Comparison of ENCODE assay signal across 15 mouse cellular contexts in genomic region chr17:90628004-90628403, GRCm38 (mm10).
A peak's percentile ranks its signal among the peaks of the same experiment; 100 is the strongest.
DNase-seq lines count a peak whose midpoint lies in the region; ATAC-seq lines count a peak whose summit lies in the region.
"Had no signal": no experiment of that assay in that cellular context is flagged by ENCODE, and none has a peak within 500 bp of the region (broad histone marks: within the 10 kb centered on the region; RNA-seq: fewer than 3 reads in every experiment).

No protein-coding gene starts in this region.

- no peaks in the 10 kb centered on the region for H3K36me3 ChIP-seq in forebrain, embryonic 14.5 days (ENCODE audit: control insufficient read depth, insufficient read depth, low read length)
- H3K36me3 ChIP-seq in forebrain, embryonic 11.5 days (ENCODE audit: control insufficient read depth, insufficient read depth, low read length), result no peaks in the 10 kb centered on the region
- no peaks in the 10 kb centered on the region for H3K36me3 ChIP-seq in midbrain, embryonic 15.5 days (replicated peaks)
- H3K36me3 ChIP-seq in midbrain, embryonic 10.5 days, result no peaks in the 10 kb centered on the region
- H3K36me3 ChIP-seq in kidney, embryonic 16.5 days (ENCODE audit: insufficient read depth, low read length), result no peaks in the 10 kb centered on the region
- H3K36me3 ChIP-seq: embryonic facial prominence, embryonic 12.5 days; heart, embryonic 10.5 days; neural tube, embryonic 13.5 days; stomach, embryonic 15.5 days had no signal

- H3K4me1 ChIP-seq in forebrain, embryonic 14.5 days (ENCODE audit: control insufficient read depth, insufficient read depth, low read length), result no peaks in the 10 kb centered on the region
- H3K4me1 ChIP-seq in forebrain, embryonic 11.5 days (replicated peaks; ENCODE audit: control insufficient read depth, insufficient read depth, low read length), result no peaks in the 10 kb centered on the region
- H3K4me1 ChIP-seq in midbrain, embryonic 15.5 days, result no peaks in the 10 kb centered on the region
- peaks cover 7% of the 10 kb centered on the region; the same call in 1 of the 2 replicates for H3K4me1 ChIP-seq in midbrain, embryonic 10.5 days
- H3K4me1 ChIP-seq in kidney, embryonic 16.5 days (ENCODE audit: insufficient read depth, low read length), result no peaks in the 10 kb centered on the region
- H3K4me1 ChIP-seq: embryonic facial prominence, embryonic 12.5 days; heart, embryonic 10.5 days; neural tube, embryonic 13.5 days; stomach, embryonic 15.5 days had no signal

- peak; percentile 65; the same call in 1 of the 2 replicates for ATAC-seq in cerebellum, adult (ENCODE audit: insufficient number of reproducible peaks, low FRiP score, low TSS enrichment)
- peak; percentile 38; the same call in 1 of the 2 replicates for ATAC-seq in forebrain, embryonic 14.5 days
- ATAC-seq in forebrain, embryonic 11.5 days (replicated peaks; ENCODE audit: low FRiP score), result no peak
- ATAC-seq in midbrain, embryonic 15.5 days (replicated peaks), result 0 out of 2 replicates have a peak, but pooled peaks have one; percentile 31
- ATAC-seq in megakaryocyte-erythroid progenitor cell, adult 5-6 weeks (replicated peaks; ENCODE audit: low FRiP score, low TSS enrichment, poor library complexity, severe bottlenecking), result peak; percentile 19; the same call in 1 of the 2 replicates
- no peak for ATAC-seq in kidney, embryonic 16.5 days (ENCODE audit: low FRiP score, low TSS enrichment)

- WGBS in forebrain, embryonic 14.5 days, result 72% methylated on average over 3 of the region's 3 CpGs
- WGBS in forebrain, embryonic 11.5 days, result 77% methylated on average over 3 of the region's 3 CpGs
- WGBS in midbrain, embryonic 15.5 days, result 72% methylated on average over 3 of the region's 3 CpGs
- 84% methylated on average over 3 of the region's 3 CpGs for WGBS in midbrain, embryonic 10.5 days
- 51% methylated on average over 3 of the region's 3 CpGs for WGBS in kidney, embryonic 16.5 days

- H3K27ac ChIP-seq in forebrain, embryonic 14.5 days (ENCODE audit: low read depth, low read length), result no peak overlapping the region; the same call in 1 of the 2 replicates
- H3K27ac ChIP-seq in forebrain, embryonic 11.5 days (ENCODE audit: low read depth, low read length), result no peak overlapping the region
- H3K27ac ChIP-seq in midbrain, embryonic 15.5 days, result peak overlapping the region; percentile 53; the same call in 1 of the 2 replicates
- no peak overlapping the region for H3K27ac ChIP-seq in midbrain, embryonic 10.5 days (replicated peaks)
- H3K27ac ChIP-seq in kidney, embryonic 16.5 days (ENCODE audit: low read length), result no peak overlapping the region
- H3K27ac ChIP-seq: embryonic facial prominence, embryonic 12.5 days; heart, embryonic 10.5 days; kidney, postnatal 0 days; neural tube, embryonic 13.5 days; stomach, embryonic 15.5 days had no signal

- no peak for DNase-seq in cerebellum, postnatal 4 days (ENCODE audit: low spot score in 2 of 2)
- DNase-seq in forebrain, embryonic 14.5 days (ENCODE audit: low spot score), result no peak
- DNase-seq in forebrain, embryonic 11.5 days (ENCODE audit: low spot score), result no peak
- DNase-seq in midbrain, embryonic 10.5 days (ENCODE audit: low spot score), result no peak
- DNase-seq: lung, postnatal 4 days; thymus, postnatal 25 days had no signal

- no peaks in the 10 kb centered on the region for H3K27me3 ChIP-seq in forebrain, embryonic 14.5 days (replicated peaks; ENCODE audit: control insufficient read depth, insufficient read depth, low read length)
- no peaks in the 10 kb centered on the region for H3K27me3 ChIP-seq in forebrain, embryonic 11.5 days (ENCODE audit: control insufficient read depth, insufficient read depth, low read length)
- no peaks in the 10 kb centered on the region for H3K27me3 ChIP-seq in midbrain, embryonic 15.5 days (replicated peaks)
- H3K27me3 ChIP-seq in midbrain, embryonic 10.5 days (ENCODE audit: low read depth, poor library complexity, severe bottlenecking), result no peaks in the 10 kb centered on the region
- no peaks in the 10 kb centered on the region for H3K27me3 ChIP-seq in kidney, embryonic 16.5 days (ENCODE audit: insufficient read depth, low read length)
- H3K27me3 ChIP-seq: embryonic facial prominence, embryonic 12.5 days; neural tube, embryonic 13.5 days; stomach, embryonic 15.5 days had no signal

- H3K4me3 ChIP-seq in forebrain, embryonic 14.5 days (ENCODE audit: low read depth, low read length), result no peak overlapping the region
- H3K4me3 ChIP-seq in forebrain, embryonic 11.5 days (ENCODE audit: low read depth, low read length), result no peak overlapping the region
- H3K4me3 ChIP-seq in midbrain, embryonic 15.5 days, result no peak overlapping the region
- H3K4me3 ChIP-seq in midbrain, embryonic 10.5 days, result no peak overlapping the region
- H3K4me3 ChIP-seq in kidney, embryonic 16.5 days (ENCODE audit: low read length), result no peak overlapping the region
- H3K4me3 ChIP-seq: embryonic facial prominence, embryonic 12.5 days; heart, embryonic 10.5 days; neural tube, embryonic 13.5 days; stomach, embryonic 15.5 days had no signal

- H3K4me2 ChIP-seq in forebrain, embryonic 14.5 days (ENCODE audit: low read length), result no peak overlapping the region
- no peak overlapping the region for H3K4me2 ChIP-seq in forebrain, embryonic 11.5 days (ENCODE audit: low read depth, low read length, severe bottlenecking)
- no peak overlapping the region for H3K4me2 ChIP-seq in midbrain, embryonic 15.5 days
- no peak overlapping the region for H3K4me2 ChIP-seq in kidney, embryonic 16.5 days (replicated peaks; ENCODE audit: low read depth, low read length)
- H3K4me2 ChIP-seq: embryonic facial prominence, embryonic 12.5 days; neural tube, embryonic 13.5 days; stomach, embryonic 15.5 days had no signal

- no peak overlapping the region for H3K9ac ChIP-seq in forebrain, embryonic 14.5 days (ENCODE audit: low read length)
- no peak overlapping the region for H3K9ac ChIP-seq in forebrain, embryonic 11.5 days (ENCODE audit: low read length)
- H3K9ac ChIP-seq in midbrain, embryonic 15.5 days, result no peak overlapping the region
- no peak overlapping the region for H3K9ac ChIP-seq in kidney, embryonic 16.5 days (replicated peaks; ENCODE audit: low read length)
- H3K9ac ChIP-seq: embryonic facial prominence, embryonic 12.5 days; neural tube, embryonic 13.5 days; stomach, embryonic 15.5 days had no signal

- H3K9me3 ChIP-seq in forebrain, embryonic 14.5 days (replicated peaks; ENCODE audit: control insufficient read depth, low read length), result no peaks in the 10 kb centered on the region
- H3K9me3 ChIP-seq in forebrain, embryonic 11.5 days (ENCODE audit: control insufficient read depth, low read length), result no peaks in the 10 kb centered on the region
- no peaks in the 10 kb centered on the region for H3K9me3 ChIP-seq in midbrain, embryonic 15.5 days
- H3K9me3 ChIP-seq in midbrain, embryonic 10.5 days (replicated peaks), result no peaks in the 10 kb centered on the region
- H3K9me3 ChIP-seq in kidney, embryonic 16.5 days (ENCODE audit: low read length), result no peaks in the 10 kb centered on the region
- H3K9me3 ChIP-seq: embryonic facial prominence, embryonic 12.5 days; heart, embryonic 10.5 days; neural tube, embryonic 13.5 days; stomach, embryonic 15.5 days had no signal

Comparison
In these comparisons a context has a peak if more than half of its experiments do, and no peak if none do; other contexts are left out.
1. ATAC-seq: peak in cerebellum, adult (single experiment), forebrain, embryonic 14.5 days (single experiment), midbrain, embryonic 15.5 days (single experiment) and megakaryocyte-erythroid progenitor cell, adult 5-6 weeks (single experiment); none in forebrain, embryonic 11.5 days (single experiment) and kidney, embryonic 16.5 days (single experiment).